Mouse (Mus musculus) large intestine, adult 2 months (tissue): ENCODE data around the gene 2810004N23Rik. TPM values are rescaled to one million over a fixed set of nuclear protein-coding genes. Genes with fewer than 3 reads are reported as not detected.

Experiments
- DNase-seq: peaks from one replicate; pipeline ENCODE4 v3.0.0-alpha.2; 2012; ENCODE audit warnings: low read depth, low spot score
- WGBS: fragments of 180-500 bp; shearing (Covaris S2); methylation state at CpG from one replicate; pipeline ENCODE4 v1.1.7; 2018; 5-methylcytosine and 5-hydroxymethylcytosine counted together
- polyA plus RNA-seq: library from polyadenylated mRNA; depleted of rRNA; stranded (reverse); fragments of >200 nt; gene quantifications from 2 replicates; pipeline ENCODE4 v1.2.3, GENCODE M21; 2012; rRNA removed

2810004N23Rik gene
- 8.6 and 9.2 TPM in 2 replicates for polyA plus RNA-seq

DNA sequence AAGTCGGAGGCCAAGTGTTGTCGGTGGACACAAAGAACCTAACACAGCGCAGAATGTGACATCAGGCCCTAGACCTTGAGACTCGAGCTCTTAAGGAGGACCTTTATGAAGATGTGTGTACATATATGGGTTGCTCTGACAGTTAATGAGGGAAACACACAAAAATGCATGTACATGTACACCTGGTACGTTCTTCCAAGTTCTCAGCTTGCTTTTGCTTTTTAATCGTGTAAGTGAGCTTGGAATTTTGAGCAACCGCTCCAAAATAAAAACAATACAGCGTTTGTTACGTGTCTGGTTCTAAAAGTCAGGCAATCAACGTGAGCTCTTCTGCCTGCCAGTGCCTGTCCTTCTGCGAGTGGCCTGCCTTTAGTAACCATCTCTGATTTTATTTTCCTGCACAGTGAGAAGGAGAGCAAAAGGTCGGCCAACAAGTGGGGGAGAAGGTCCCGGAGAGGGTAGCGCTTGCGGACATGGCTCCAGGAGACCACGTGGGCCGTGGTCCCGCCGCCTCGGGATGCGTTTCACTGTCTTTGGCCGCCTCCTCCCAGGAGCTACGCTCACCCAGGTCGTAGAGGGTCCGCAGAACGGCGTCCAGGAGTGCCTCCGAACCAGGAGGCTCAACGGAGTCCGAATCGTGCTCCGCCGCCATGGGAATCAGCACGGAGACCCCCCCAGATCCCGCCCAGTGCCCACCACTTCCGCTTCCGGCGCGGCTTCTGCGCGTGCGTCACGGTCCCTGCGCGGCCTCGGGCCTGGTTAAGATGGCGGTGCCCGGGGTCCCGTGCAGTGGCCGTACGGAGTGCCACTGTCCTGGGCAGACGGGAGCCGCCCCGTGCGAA is at the start of gene 2810004N23Rik, which contains the start of gene Gnpat:
Gene 2810004N23Rik (minus strand): TSS at position 800 of the 842 bp plus-strand sequence.
Gene Gnpat (plus strand): TSS at position 713 of the 842 bp plus-strand sequence.
- DNase-seq = peak; percentile 60
- WGBS = under 1% methylated on average over 55 of the region's 55 CpGs

DNA sequence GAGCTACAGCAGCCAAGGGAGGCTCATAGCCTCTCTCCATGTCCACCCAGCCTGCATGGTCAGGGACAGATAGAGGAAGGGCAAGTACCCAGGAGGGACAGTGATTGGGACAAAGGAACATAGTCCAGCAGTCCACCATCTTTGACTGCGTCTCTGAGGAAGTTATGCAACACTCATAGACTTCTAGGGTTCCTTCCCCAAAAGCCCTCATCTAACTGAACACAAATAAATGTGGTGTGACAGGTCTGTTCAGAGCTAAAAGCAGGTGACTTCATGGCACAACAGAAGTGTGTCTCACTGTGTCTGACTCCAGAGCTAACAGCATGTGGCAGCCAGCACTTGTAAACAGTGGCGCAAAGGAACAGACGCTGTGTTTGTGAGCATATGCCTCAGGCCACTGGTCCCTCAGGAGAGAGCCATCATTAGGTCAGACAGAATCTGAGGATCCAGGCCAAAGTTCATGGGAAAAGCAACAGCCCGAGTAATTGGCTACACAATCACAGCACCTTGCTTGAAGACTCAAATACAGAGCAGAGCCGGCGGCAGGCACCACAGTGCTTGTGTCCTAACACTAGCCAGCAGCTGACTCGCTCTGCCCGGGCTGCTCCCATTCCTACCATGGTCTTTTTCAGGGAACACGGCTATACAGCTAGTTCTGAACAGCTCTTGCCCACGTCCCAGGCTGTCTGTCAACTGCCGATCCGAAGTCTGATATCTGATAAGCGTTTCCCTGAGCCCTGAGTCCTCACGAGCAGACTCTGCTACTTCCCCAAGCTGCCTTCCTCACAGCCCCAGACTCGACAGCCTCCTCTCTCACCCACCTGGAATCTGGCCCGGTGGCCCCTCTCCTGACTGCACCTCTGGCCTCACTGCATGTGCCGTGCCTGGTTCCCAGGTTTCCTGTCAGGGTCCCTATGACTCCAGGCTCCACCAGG is 49.3 kb upstream of the 2810004N23Rik start:
- DNase-seq = no peak
- WGBS = 77% methylated on average over 17 of the region's 17 CpGs

DNA sequence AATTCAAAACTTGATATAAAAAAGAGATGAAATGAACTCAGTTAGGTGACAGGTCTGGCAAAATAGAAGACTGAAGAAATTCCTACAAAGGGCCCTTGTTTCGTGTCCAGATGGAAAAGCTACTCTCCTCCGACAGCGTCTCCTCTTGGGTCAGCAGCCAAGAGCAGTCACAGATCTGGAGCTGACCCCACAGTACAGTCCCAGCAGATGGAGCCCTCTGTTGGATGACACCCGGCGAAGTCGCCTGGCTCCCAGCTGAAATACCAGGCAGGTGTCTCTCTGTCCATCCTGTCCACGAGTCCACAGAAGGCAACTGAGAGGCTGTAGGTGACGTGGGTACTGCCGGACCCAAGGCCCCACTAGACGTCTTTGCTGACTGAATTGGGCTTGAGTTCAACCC is 47.4 kb upstream of the 2810004N23Rik start:
- no peak for DNase-seq
- WGBS = 75% methylated on average over 10 of the region's 10 CpGs

DNA sequence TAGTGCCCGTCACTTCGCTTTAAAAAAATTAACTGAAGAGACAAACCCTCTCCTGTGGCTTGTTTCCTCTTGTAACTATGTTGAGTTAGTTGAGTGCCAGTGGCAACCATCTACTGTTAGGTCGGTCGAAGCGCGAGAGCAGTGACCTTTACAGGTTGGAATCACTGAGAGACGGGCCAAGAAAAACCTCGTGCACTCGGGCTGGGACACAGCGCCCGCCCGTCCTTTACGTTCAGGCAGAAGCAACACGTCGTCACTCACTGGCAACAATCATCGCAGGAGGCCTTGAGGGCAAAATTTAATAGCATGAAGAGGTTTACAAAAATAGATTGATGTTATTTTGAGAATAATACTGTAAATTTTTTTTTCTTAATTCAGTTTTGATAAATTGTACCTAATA is 47.0 kb upstream of the 2810004N23Rik start:
- no peak for DNase-seq
- WGBS = 90% methylated on average over 16 of the region's 16 CpGs

DNA sequence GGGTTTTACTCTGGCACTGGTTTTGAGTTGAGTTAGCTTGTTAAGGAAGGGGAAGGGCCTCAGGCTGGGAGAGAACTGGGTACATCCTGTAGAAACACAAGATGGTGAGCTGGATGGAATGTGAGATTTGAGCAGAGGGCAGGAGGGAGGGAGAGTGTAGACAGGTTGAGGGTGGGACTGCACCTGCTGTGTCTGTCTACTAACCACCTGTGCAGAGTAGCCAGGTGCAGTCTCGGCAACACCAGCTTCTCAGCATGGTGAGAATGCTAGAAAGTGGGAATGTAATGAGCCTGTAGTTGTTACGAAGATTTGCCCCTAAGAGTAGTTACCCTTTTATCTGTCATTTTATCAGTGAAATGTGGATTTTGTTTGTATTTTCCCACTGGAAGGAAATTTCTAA is 42.6 kb upstream of the 2810004N23Rik start:
- 60% methylated on average over 2 of the region's 2 CpGs for WGBS
- DNase-seq = no peak

DNA sequence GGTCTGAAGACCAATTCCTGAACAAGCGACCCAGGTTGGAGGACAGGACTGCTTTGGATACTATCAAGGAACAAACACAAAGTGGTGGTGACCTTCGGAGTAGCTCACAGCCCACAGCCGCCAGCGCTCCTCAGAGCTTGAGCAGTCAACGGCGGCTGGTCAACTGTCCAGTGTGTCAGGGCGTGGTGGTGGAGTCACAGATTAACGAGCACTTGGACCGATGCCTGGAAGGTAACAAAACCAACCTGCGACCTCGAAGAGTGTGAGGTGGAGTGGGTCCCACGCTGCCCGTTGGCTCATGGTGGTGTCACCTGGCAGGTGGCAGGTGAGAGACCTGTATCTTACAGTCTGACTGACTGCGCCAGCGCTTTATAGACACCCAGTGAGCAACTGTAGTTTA is 40.3 kb upstream of the 2810004N23Rik start:
- no peak for DNase-seq
- WGBS = 64% methylated on average over 15 of the region's 15 CpGs

DNA sequence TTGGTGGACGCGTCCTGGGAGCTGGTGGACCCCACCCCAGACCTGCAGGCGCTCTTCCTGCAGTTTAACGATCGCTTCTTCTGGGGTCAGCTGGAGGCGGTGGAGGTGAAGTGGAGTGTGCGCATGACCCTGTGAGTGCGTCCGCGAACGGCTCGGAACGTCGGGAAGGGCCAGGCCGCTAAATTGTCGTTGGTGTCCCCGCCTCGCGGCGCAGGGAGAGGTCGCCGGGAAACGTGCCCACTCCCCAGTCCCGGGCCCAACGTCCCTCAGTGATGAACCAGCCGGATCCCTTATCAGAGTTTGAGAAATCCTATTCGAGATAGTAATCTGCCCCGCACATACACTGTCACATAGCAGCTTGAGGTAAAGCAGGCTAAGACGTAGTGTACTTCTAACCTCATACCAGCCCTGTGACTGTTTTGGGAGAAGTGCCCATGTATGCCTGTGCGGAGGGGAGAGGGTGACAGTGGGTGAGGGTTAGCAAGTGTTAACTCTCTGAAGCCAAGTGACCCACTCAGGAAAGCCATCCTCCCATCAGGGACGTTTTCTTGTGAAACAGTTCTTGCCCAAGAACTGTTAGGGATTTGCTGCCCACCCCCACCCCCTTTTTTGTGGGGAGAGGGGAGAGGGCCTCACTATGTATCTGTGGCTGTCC is 35.5 kb upstream of the 2810004N23Rik start:
- 3% methylated on average over 31 of the region's 31 CpGs for WGBS
- DNase-seq = no peak

DNA sequence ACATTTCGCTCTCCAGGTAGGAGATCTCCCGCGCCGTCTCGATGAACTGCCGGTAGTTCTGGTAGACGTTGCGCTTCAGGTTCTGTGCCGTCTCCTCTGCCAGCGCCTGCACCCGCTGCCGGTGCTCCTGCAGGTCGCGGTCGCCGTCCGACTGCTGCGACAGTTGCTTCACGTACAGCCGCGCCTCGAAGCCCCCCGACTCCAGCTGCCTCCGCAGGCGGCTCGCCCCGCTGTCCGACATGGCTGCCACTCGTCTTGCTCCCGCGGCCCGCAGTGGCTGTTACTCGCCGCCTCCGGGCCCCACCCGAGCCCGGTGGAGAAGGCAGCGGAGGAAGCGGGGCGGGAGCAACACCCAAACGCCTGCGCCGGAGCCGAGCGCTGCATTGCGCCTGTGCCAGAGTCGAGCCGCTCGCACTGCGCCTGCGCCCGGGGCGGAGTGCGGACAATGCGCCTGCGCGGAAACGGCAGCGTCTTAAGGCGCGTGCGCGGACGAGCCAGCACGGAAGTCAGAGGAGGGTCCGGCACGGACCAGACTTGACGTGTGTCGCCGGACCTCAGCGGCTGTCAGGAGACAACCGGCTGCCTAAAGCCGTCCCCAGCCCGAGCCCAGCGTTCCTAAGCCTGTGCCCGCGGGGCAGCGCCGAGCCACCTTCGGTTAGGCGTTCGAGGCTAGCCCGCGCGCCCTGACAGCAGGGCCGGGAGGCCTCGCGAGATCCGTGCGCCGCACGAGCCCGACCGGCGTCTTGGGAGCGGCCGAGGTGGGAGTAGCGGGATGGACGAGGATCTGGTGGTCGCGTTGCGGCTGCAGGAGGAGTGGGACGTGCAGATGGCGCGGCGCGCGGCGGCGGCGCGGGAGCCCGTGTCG is 34.7 kb upstream of the 2810004N23Rik start, which contains the start of the genes Exoc8 and Sprtn:
Gene Exoc8 (minus strand): TSS at position 320 of the 865 bp plus-strand sequence.
Gene Sprtn (plus strand): TSS at position 501 of the 865 bp plus-strand sequence.
- under 1% methylated on average over 114 of the region's 114 CpGs for WGBS

DNA sequence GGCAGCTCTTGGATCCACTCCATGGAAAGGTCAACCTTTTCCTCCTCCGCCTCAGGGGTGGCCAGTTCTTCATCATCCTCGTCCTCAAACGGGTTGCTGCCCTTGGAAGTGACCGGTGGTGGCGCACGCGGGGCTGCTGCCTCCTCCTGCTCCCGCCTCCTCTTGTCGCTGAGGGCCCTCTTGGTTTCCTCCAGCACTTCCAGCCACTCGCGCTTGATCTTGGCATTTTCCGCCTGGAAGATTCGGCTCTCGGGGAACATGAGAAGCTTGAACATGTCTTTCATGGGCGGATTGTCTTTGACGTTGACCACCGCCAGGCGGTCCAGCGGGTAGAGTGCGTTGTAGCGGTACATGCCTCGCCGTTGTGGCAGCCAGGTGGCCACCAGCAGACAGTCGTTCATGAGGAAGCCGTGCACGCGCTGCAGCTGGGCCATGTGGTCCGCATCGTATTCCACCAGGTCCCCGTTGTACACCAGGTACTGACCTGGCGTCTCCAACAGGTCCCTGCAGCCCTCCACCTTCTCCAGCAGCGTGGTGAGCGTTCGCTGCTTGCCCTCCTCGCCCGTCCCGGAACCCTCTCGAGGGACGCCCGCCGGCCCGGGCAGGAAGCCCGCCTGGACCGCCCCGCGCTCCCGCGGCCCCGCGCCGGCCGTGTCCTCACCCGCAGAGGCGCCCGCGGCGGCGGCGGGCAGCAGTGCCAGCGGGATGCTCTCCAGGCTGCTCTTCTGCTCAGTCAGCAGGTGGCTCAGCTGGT is 33.9 kb upstream of the 2810004N23Rik start:
- 1% methylated on average over 60 of the region's 60 CpGs for WGBS
- DNase-seq = peak; percentile 59

More for the DNA sequence above, 34.7 kb upstream of the 2810004N23Rik start, which contains the start of the genes Exoc8 and Sprtn:
- peak; percentile 69 for DNase-seq

DNA sequence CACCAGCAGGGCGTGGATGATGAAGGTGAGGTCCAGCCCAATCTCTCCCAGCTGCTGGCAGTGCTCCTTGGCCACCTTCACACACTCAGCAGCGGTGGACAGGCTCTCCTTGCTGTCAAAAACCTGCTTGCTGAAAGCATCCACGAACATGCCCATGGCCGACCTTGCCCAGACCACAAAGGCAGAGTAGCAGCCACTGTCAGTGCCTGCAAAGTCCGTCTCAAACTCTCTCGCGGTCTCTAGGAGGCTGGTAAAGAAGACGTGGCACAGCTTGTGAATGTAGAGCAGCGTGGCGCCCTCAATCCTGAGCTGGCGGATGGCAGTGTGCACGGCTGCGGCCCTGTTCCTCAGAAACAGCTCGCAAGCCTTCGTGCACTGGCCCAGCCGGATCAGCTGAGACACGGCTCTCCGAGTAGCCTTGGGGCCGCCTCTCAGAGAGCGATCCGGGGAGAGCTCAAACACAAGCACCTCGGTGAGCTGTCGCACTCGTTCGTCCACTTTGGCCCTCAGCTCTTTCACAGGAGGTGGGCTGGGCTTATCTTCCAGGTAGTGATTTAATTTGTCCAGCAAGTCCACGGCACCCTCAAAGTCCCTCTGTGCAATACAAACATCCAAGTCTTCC is 33.2 kb upstream of the 2810004N23Rik start:
- WGBS = 46% methylated on average over 26 of the region's 26 CpGs
- no peak for DNase-seq

DNA sequence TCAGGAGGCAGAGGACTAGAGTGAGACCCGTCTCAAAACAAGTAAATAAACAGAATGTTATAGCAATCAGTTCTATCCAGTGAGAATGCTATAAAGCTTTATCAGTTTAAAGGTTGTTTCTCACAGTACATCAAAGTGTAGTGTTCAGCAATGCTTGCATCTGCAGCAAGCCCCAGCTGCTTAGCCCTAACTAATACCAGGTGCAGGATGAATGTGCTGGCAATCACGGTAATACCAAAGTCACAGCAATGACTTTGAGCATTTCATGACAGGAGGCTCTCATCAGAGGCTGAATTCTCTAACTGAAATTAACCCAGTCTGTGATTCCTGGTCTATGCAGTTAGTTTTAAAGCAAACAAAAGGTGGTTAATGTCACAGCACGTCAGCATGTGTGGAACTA is 29.7 kb upstream of the 2810004N23Rik start:
- WGBS = 57% methylated on average over 3 of the region's 3 CpGs
- DNase-seq = no peak

DNA sequence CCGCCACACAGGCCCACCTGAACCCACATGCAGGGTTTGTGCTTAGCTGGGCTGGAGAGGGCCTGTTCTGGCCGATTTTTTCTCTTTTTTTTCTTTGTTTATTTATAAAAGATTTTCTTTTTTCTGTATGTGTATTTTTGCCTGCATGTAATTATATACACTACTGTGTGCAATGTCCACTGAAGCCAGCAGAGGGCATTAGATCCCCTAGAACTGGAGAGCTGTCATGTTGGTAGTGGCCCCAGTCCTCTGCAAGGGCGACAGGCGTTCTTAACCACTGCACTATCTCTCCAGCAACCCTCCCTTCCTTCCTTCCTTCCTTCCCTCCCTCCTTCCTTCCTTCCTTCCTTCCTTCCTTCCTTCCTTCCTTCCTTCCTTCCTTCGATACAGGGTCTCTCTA is 25.5 kb upstream of the 2810004N23Rik start:
- DNase-seq = no peak
- WGBS = 97% methylated on average over 5 of the region's 5 CpGs

DNA sequence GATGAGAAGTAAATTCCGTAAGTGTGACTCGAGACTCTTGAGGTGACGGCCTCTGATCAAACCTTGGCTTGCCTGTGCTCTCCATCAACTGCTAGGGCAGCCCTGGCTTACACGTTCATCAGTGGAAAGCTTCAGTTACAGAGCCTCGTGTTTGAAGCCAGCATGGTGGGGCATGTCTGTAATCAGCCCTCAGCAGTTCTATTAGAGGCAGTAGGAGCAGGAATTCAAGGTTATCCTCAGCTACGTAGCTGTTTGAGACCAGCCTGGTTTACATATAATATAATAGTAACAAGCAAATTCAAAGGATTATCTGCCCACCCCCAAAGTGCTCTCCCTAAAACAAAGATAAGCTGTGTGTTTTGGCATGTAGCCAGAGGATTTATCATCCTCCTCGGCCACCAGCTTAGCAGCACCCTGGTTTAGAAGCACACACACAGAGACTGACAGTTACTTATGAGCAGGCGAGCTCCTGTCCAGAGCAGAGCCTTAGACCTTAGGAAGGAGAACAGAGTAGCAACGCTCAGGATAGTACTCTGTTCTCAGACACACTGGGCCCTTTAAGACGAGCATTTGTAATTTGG is 16.1 kb upstream of the 2810004N23Rik start:
- WGBS = 63% methylated on average over 10 of the region's 10 CpGs
- DNase-seq = no peak

DNA sequence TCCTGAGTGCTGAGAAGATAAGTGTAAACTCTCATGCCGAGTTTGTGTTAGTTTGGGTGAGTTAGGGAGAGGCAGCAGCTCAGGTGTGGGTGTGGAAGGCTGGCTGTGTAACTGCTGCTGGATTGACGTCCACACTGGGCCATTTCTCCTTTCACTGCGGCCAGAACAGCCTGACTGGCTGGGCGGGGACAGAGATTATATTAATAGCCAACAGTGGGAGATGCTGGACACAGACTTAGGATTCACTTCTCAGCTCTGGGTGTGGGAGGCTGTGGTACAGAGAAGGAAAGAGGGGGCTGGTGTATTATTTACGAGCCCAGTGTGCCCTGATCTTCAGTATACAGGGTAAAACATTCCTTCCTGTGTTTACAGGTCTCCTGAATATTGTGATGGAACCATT is 15.2 kb upstream of the 2810004N23Rik start:
- no peak for DNase-seq
- WGBS = 78% methylated on average over 5 of the region's 5 CpGs

DNA sequence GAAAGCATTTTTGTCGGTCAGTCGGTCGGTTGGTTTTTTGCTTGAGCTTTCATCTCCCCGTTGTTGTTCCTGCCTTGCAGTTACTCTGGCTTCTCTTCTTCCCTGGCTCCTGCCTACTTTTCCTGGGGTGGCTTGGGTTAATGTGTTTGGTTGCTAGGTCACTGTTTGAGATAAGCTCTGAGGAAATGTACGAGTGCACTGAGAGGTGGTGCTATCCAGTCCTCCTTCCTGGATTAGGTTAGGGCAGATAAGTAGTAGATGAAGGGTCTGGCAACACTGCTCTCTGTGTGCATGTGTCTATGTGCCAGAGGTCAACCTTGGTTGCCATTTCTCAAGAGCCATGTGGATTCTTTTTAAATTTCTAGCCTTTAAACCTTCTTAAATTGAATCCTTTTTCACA is 9.8 kb upstream of the 2810004N23Rik start:
- 80% methylated on average over 5 of the region's 5 CpGs for WGBS
- no peak for DNase-seq

DNA sequence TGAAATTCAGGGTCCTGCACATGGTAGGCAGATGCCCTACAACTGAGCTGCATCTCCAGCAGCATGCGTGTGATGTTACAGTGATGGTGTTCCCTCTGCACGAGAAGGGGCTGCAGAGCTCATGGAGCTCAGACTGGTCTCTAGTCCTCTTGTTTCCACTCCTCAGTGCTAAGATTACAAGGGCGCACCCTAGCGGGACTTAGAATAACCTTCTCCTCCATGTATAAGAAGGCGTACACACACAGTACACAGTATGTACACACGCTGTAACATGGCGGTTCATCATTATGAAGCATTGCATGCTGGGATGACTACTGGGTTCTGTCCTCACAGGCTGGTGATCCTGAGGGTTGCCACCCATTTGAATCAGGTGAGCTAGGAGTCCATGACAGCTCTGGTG is 9.2 kb upstream of the 2810004N23Rik start:
- no peak for DNase-seq
- 93% methylated on average over 7 of the region's 7 CpGs for WGBS

DNA sequence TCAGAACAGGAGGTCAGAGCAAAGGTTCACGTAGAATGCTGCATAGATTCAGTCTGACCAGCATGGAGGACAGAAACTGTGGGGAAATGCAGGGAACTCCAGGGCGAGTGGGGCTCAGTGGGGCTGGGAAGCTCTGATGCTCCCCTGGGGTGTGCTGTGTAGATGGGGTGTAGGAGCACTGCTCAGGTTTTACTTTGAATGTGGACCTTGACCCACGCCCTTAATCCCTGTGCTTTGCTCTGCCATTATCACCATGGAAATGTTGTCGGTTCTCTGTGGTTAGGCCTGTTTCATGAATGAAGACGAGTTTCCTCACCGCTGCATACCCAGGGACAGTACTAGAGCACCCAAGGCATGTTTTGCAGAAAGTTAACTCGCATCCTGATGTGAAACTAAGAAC is 8.6 kb upstream of the 2810004N23Rik start:
- 92% methylated on average over 7 of the region's 7 CpGs for WGBS
- DNase-seq = no peak
